Mouse (Mus musculus) thymus, postnatal 4 days (tissue): Measurements from ENCODE around the gene Ube4b.
A peak's percentile ranks its signal among the peaks of the same experiment; 100 is the strongest.

Source experiments
- DNase-seq: peaks from one replicate; pipeline ENCODE4 v3.0.0; 2021

The Ube4b gene

DNA sequence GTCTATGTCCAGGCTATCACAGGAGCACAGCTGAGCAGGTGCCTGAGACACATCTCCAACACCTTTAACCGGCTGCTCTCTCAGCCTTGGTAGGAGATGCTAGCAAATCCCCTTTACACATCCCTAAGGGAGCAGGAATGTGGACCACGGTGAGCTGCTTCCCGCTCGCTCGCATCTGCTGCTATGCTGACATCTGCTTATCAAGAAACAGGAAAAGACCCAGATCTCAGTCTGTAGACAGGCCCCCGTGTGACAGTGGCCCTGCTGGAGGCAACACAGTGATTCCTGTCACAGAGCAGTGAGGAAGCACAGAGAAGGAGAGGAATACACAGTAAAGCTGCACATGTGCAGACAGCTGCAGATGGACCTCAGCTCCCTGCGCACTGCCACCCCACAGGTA lies 90.2 kb downstream of the Ube4b start:
- DNase-seq = no peak

DNA sequence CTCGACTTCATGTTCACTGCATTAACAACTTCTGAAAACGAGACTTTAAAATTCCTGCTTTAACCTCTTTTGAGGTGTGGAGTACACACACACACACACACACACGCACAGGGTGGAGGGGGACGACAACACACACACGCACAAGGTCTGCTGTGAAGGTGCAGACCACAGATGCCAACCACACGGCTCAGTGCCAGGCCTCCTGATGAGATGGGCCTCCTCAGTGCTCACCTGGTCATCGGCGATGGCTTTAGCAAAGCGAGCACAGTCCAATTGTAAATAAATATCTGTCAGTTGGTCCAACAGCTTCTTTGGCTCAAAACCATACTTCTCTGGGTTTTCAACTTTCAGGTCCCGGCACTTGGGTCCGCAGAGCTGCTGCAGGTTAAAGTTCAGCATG lies 91.7 kb downstream of the Ube4b start:
- no peak for DNase-seq

DNA sequence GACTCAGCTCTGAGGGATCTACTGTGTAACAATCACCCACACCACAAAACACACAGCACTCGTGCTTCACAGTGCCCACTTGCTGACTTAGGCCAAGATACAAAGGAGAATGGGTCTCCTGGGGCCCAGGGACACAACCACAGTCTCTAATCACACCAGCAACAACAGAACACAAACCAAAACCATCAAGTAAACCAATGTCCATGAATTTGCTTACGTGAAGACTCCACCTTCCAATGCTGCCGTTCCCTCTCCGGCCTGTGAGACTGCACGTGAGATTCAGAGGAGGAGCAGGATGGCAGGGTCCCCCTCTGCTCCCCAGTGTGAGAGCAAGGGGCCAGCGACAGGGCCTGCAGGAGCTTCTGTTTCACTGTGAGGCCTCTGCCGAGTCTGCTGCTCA lies 93.8 kb downstream of the Ube4b start:
- DNase-seq = no peak

DNA sequence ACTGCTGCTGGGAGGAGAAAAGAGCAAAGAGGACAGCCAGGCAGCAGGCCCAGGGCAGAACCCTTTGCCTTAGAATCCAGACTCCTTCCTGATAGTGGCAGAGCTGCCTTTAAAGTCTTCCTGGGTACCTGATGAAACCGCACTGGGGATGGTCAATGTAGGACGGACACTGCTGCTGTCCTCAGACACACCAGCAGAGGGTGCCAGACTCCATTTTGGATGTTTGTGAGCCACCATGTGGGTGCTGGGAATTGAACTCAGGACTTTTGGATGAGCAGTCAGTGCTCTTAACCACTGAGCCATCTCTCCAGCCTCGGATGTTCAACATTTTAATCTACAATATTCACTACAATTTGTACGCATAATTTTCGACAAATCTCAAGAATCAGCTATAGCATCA lies 96.1 kb downstream of the Ube4b start:
- DNase-seq = no peak

DNA sequence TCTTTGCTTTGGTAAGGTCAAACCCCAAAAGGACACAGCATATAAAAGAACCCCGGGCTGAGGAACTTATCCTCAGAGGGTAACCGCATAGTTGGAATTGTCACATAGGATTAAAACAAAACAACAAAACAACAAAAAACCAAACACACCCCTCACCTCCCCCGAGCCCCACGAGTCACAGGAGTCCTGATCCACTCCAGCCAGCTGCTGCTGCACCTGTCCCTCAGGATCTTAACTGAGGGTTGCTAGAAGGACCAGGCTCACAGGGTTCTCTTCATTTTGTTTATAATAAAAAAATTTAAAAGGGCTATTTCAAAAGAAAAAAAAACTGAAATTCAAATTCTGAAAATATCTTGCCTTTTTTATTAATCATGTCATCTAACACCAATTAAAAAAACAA lies 97.8 kb downstream of the Ube4b start:
- no peak for DNase-seq

DNA sequence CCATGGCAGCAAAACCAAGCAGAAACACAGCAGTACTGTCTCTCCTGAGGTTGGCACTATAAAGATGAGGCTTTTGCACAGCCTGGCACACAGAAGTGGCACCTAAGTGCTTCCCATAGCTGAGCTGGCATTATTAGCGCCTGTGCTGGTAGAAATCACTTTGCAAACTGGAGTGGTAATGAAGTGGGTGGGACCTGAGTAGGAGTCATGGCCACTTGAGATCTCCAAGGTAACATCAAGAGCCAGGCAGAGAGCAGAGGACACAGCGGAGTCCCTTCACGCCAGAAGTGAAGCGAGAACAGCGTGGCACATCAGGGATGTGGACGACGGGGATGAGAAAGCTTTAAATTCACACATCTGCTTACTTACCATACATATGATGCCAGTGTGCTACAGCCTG lies 99.3 kb downstream of the Ube4b start:
- no peak for DNase-seq

DNA sequence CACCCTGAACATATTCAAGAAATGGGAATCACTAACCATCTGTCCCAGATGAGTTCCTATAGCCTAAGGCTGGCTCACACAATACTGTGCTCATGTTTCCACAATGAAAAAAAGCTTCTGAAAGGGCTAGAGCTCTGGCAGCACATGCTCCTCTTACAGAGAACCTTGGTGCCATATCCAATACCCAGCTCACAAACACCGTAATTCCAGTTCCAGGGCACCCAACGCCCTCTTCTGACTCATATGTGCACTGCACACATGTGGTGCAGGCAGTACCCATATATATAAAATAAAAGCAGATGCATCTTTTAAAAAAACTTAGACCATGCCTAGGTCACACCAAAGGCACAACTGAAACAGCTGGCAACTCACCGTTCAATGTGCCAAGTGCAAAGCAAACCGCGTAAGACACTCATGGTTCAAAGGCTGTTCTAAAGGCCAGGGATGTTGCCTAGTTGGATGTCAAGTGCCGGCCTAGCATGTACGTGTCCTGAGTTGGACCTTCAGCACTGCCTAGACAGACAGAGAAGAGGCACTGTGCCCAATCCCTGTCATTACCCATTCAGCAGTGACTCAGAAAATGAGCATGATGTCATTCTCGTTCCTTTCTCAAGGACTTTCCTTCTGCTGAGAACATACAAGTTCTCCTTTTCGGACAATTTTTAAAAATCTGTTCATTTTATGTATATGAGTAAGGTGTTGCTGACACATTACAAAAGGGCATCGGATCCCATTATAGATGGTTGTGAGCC lies 101.0 kb downstream of the Ube4b start:
- DNase-seq = no peak

DNA sequence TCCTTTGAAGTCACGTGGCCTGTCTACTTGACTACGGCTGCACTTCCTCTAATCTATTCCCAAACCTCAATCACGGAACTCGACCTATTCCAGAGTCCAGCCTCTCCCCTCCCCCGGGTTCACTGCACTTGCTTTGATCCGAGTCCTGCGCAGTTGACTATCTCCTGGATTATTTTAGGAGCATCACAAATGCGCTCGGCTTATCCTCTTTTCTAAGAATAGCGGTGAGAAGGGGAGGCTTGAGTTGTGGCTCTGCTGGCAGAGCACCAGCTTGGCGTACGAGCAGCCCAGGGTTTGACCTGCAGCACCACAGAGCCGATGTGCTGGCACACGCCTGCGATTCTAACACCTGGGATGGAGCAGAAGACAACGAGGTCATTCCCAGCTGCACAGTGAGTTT lies 102.8 kb downstream of the Ube4b start:
- DNase-seq = no peak

DNA sequence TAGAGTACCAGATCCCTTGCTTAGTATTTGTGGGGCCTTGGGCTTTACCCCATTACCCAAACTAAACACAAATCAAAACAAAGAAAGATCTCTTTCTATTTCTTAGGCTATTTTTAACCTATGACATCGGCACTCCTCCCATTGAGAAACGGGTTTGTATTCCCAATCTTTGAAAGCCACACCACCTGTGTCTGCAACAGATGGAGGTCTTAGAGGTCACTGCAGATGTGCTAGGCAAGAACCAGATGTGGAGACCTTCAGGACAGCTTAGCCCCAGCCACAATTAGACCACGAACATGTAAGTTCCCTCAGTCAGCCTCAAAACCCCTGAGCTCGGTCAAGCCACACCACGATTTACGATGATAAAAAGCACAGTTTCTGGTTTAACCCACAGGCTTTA lies 103.8 kb downstream of the Ube4b start:
- DNase-seq = no peak

DNA sequence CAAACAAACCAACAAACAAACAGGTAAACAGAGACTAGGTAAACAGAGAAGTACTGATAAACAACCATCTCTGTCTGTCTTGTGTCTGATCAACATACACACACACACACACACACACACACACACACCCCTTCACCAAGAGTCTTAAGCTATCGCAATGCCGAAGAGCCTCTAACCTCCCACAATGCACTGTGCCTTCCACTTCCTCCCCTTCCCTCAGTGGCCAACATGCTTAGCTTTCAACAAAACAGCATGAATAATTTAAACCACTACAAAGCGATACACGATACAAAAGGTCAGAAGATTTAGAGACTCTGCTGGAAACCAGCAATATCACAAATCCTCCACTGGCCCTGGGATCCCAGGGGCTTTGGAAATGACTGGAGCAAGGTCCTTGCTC lies 104.3 kb downstream of the Ube4b start:
- DNase-seq = peak; percentile 18

DNA sequence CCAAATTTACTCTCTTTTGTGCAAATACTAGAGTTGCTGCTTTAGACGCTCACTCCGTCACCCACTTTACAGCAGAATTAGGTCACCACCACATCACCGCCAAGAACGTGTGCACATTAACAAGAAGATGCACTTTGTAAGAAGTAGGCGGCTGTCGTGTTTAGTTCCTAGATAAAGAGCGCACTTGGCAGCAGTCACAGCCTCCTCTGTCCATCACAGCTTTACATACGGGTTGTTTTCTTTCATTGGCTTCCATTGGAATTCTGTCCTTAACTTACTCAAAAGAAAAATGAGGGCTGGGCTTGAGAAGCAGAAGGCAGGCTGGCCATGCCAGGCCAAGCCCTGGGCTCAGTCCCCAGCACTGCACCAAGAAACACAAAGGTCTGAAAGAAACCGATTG lies 107.5 kb downstream of the Ube4b start:
- DNase-seq = no peak

DNA sequence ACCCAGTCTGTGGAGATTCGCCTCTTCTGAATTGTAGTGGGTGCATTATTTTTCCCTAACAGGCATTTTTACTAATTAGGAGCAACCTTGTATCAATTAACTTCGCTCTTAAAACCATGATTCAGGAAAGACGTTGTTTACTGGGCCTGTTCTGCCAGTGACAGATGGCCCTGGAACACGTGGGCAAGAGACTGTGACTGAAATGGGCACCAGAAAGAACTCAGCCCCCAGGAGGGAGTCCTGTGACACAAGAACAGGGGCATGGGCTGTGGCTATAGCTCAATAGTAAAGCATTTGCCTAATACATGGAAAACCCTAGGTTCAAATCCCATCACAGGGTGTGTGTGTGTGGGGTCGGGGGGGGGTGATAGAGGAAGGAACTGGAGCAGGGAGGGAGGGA lies 109.2 kb downstream of the Ube4b start:
- no peak for DNase-seq

DNA sequence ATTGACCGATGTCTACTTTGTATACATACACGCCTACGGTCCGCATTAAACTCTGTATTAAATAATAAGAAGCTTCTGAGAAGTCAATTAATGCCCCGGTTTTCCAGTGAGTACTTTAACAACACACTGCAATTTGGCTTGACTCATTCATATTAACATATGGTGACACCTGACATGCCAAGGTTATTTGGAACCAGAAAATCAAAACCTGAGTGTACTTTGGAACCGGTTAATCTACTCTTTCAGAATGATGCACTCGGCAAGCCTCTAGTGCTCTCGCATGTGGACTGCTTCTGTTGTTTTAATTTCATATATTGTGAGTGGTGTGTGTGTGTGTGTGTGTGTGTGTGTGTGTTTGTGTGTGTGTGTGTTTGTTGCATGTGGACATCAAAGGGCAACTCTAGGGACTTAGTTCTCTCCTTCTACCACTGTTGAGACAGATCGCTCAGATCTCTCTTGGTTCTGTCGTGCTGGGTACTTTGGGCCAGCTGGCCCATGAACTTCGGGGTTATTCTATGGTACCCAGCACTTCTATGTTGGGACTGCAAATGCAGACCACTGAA lies 112.2 kb downstream of the Ube4b start:
- no peak for DNase-seq

DNA sequence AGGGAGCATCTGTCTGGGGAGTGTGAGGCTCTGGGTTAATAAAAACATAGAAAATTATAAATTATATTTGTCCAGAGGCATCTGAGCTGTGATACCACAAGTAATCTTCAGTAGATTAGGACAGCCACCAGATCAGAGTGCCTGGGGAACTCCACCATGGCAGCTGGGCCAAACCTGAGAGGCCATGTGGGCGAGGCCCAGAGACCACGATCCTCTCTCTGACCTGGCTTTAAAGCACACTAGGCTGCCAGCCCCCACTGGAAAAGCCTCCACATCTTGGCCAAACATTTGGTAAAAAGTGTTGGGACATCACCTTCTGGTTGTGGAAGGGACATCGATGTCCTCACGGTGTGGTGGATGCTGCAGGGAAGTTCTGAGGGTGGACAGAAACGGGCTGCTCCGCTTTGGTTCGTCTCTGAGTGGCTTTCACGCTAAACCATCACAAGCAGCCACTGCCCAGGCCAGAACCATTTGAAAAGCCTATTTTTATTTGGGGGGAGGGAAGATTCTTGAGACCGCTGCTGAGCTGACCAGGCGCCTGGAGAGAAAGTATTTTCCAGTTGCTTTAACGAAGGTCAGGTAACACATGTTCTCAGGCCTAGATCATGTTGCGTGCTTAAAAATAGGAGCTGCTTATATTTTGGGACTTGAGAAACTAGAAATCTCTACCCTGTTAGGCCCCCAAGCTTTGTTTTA lies 112.8 kb downstream of the Ube4b start:
- DNase-seq = no peak

DNA sequence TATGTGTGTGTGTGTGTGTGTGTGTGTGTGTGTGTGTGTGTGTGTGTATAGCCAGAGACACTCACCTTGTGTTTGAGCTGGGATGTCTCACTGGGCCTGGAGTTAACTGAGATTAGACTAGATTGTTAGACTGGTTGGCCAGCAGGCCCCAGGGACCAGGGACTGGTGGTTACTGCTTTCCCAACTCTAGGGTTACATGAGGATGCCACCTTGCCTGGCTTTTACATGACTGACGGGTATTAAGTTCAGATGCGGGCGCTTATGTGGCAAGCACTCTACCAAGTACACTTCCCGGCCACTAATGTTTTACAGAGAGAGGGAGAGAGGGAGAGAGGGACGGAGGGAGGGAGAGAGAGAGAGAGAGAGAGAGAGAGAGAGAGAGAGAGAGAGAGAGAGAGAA lies 114.6 kb downstream of the Ube4b start:
- DNase-seq = no peak

DNA sequence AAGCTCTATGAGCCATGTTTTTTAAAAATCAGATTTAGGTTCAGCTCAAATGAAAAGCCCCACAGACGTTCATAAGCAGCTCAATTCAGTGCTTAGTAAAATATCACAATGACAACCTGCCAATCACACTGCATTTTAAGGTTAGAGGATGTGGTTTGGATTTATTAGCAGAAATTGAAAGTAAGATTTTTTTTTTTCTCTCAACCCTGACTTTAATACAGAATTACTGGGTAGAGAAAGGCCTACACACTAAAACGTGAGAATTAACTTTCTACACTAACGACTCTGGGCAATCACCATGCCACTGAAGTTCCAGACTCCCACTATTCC lies 118.1 kb downstream of the Ube4b start:
- DNase-seq = no peak

DNA sequence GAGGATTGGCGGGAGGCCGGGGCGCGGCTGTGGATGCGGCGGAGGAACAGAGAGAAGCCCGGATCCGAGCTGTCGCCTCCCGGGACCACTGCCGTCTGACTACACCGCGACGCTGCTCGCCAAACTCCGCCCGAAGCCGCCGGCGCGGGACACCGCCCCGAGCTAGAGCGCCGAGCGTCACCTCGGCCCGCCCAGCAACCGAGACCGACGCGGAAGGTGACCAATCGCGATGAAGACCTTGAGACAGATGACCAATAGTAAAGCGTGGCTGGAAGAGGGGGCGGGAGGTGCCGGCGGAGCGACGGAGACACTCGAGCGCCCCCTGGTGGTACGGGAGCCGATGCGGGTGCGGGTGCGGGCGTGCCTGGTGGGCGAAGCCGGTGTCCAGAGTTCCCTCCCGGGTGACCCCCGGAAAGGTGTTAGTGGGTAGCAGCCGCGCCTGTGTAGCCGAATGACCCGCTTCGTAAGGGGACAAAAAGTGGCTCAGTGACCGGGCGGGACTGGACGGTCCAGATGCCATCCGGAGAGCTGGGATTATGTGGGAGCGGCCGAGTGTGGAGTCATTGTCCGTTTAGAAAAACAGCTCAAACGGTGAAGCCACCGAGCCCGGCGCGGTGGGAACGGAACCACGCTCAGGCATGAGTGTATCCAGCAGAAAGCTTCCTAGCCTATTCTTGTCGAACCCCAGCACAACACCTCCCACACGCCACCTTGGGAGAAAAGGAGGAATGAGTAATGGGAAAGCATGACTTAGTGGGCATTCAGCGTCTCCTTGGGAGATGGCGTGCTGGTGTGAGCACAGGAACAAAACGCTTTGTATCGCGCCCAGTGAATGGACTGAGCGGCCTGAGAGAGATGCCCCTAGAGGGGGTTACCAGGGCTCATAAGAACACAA lies 118.7 kb downstream of the Ube4b start, which contains the start of gene Kif1b:
Kif1b (minus strand) TSS at position 98 of the 895 bp plus-strand sequence.
- DNase-seq = peak; percentile 100

DNA sequence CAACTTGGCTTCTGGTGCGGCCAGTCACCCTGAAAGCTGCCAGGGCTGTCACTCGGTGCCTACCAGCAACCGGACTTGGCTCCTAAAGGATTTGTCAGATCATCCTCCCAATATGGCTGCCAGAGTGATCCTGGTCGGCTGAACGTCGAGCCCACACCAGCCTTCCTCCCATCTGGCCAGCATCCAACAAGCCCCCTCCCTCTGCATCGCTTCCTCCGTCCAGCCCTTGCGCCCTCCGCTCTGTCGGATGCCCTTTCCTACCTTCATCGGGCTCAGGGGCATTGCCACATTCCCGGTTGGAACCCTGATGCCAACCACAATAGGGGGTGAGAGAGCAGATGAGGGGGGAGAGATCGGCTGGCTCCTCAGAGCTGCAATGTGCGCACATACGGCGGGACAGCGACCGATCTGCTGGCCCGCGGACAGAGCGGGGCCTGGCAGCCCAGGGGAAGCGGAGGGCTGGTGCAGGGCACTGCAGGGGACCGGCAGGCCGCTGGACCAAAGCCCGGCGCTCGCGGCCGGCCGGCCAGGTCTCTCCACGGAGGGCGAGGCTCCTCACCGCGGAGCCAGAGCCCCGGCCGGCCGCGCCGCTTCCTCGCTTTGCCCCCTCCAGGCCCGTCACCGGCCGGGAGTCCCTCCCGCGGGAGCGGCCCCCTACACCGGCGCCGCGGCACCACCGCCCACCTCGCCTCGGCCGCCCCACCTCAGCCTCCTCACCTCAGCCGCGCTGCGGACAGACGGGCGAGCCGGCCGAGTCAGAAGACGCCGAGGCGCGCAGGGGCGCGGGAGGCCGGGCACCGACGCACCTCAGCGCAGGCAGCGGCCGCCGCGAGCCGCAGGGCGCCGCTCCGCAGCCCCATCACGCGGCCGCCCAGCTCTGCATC lies 119.6 kb downstream of the Ube4b start:
- peak; percentile 28 for DNase-seq

DNA sequence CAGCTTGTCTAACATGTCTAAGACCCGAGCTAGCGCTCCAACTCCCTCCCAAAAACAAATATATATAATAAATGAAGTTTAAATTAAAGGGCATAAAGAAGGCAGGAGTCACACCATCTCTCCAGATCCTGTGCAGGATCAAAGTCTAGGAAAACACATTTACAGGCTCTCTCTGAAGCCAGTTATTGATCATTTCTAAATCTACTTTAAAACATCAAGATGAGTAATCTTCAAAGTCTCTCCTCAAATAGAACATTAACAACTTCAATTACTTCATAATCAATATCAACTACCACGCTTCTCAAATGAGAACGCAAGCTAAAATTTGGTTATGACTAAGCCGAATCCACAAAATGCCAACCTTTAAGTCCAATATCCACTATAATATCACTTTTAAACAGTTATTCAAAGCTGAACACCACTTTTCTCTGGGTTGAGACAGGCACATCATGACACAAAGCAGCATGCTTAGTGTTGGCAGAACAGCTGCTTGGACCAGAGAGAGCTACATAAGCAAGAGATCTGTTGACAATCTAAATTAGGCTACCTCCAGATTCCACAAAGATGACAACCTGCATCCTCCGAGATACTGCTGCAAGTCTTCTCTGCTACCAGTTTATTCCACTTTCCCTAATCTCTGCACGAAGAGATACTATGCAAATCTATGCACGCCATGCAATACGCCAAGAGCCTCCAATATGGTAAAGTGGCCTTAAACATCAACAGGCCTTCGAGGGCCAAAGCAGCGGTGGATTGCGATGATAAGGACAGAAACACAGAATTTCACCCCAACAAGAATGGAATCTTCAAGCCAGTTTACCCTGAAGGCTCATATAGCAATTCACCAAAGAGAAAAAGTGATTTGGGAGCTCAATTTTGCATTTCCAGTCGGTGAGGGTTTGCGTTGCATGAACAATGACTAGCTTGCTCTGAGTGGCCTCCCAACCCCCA lies 120.5 kb downstream of the Ube4b start:
- no peak for DNase-seq

DNA sequence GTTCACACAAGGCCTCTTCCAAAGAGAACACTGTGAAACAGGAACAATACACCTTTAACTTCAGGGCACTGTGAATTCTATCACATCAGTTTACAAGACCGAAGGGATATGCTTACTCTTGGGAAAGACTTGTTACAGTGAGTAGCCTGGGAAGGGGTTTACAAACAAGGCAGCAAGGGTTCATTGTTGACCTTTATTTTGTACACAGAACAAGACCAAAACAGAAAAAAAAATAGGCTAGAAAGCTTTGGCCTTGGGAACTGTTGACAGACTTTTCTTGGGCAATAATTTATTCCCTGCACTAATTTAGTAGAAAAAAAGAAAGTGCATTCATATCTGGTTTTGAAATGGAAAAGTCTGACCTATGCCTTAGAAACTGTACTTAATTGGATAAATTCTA lies 122.1 kb downstream of the Ube4b start:
- no peak for DNase-seq

DNA sequence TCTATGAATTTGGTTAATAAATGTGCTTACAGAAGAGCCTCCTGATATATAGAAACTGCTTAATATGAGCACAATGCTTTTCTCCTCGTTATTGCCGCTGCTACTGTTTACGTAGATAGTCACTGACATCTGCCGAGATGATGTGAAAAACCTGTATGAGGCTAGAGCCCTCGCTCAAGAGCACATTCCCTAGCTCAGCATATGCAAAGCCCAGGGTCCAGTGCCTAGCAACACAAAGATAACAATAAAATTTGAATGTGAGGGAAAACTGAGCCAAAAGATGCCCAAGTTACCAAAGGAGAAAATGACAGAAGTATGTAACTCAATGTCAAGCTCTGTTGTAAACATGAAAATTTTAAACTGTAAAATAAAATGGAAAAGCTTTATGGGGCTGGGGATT lies 123.0 kb downstream of the Ube4b start:
- DNase-seq = no peak
